Mouse (Mus musculus): ENCODE data around the gene 3110082I17Rik. TPM values are rescaled to one million over a fixed set of nuclear protein-coding genes. Genes with fewer than 3 reads are reported as not detected.
"Not testable (repeated sequence)": the region's sequence is repeated elsewhere in the genome, so short reads cannot be mapped to it uniquely, and the experiment has no call there.

Gene 3110082I17Rik
- total RNA-seq, 2 experiments from 2014 or later = 16.3 to 17.9 TPM

DNA sequence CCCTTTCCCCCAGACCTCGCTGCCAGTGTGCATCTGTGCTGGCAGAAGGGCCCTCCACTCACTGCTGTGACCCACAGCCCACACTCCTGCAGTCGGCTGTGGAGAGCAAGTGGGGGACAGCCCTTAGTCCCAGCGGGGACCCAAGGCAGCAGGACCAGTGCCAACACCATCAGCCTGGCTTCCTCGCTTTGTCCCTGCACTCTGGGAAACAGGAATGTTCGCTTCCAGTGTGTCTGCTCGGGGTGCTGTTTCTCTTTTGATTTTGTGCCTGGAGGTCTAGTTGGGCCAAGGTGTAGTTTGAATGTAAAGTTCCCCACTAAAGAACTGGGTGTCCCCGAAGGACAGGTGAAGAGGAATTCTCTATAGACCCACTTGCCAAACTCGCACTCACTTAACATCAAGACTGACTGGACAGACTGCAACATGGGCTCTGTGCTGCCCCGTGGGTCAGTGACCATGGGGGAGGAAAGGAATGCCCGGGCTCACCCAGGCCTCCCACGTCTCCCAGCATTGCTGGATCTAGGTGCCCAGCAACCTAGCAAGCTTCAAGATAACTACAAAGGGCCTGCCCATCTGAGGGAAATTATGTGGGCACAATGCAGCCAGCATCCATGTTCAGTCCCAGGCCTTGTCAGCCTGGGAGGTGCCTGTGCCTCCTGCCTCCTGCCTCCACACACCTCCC, 68.9 kb downstream of the 3110082I17Rik start:
- TF ChIP-seq CTCF (IDR thresholded peaks at IDR 0.05) = no peak
- intact Hi-C loops (cut with DNase I) = no loop called here

GRCm38 (mm10) chr5:139390324-139391119, 69.8 kb downstream of the 3110082I17Rik start:
- H3K4me3 ChIP-seq; DNase-seq (ENCODE audit: extremely low spot score in 1 of 2, low spot score in 2 of 2); intact Hi-C loops (cut with DNase I): not testable (repeated sequence)
- peak overlapping the region; percentile 89 for H3K27ac ChIP-seq

More for the DNA sequence above, 68.9 kb downstream of the 3110082I17Rik start:
- peak overlapping the region; percentile 78 for H3K27ac ChIP-seq
- DNase-seq (ENCODE audit: extremely low spot score in 1 of 2, low spot score in 2 of 2) = no peak
- H3K4me3 ChIP-seq = no peak overlapping the region

GRCm38 (mm10) chr5:139389676-139390061, 70.7 kb downstream of the 3110082I17Rik start:
- DNase-seq (ENCODE audit: extremely low spot score in 1 of 2, low spot score in 2 of 2) = peak; percentile 37 to 51
- no peak for TF ChIP-seq CTCF (IDR thresholded peaks at IDR 0.05)
- Histone ChIP-seq H3K4me3 (0 out of 2 replicates have a peak overlapping the region, but pooled peaks have one; percentile 23), H3K27ac (peak overlapping the region; percentile 89)
- intact Hi-C loops (cut with DNase I) = no loop called here

GRCm38 (mm10) chr5:139388694-139389675, 71.3 kb downstream of the 3110082I17Rik start:
- Histone ChIP-seq H3K27ac (peak overlapping the region; percentile 89), H3K4me3 (no peak overlapping the region)
- no peak for TF ChIP-seq CTCF (IDR thresholded peaks at IDR 0.05)
- no peak for DNase-seq (ENCODE audit: extremely low spot score in 1 of 2, low spot score in 2 of 2)
- intact Hi-C loops (cut with DNase I) = no loop called here

GRCm38 (mm10) chr5:139388195-139388570, 72.1 kb downstream of the 3110082I17Rik start:
- peak overlapping the region; percentile 89 for H3K27ac ChIP-seq
- H3K4me3 ChIP-seq = no peak overlapping the region
- TF ChIP-seq CTCF (IDR thresholded peaks at IDR 0.05) = no peak
- DNase-seq (ENCODE audit: extremely low spot score in 1 of 2, low spot score in 2 of 2) = no peak
- intact Hi-C loops (cut with DNase I) = no loop called here

DNA sequence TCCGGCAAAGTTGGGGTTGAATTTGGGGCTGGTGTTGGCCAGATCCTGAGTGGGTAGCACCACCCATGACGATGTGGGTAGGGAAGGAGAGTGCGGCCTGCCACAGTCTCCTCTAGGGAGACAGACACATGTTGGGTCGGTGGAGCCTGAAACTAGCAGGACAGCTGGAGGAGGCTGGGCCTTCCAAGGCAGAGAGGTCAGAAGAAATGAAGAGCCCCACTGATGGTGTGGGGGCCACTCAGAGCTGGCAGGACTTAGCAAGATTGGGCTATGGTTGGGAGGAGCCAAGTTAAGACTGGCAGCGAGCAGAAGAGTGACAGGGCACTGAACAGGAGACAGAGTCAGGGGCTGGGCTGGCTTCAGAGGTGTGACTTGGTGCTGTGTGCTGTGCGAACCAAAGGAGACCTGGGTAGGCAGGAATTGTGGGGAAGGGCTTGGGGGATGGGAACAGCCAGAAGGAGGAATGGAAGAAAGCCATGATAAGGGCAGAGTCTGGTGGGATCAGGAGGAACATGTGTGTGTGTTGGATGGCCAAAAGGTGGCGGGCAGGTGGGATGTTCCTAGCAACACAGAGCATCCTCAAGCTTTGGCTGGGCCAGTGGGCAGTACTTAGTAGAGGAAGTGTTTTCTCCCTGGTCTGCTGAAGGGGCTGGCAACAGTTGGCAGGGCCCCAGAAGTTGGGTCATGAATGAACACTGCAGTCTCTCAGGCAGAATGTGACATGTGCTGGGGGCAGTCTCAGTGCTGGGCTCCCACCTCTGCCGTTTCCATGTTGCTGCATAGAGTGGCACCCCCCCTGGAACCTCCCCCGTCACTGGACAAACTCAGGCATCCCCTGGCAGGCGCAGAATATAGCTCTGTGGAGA, 72.8 kb downstream of the 3110082I17Rik start:
- no peak for TF ChIP-seq CTCF (IDR thresholded peaks at IDR 0.05)
- no peak for DNase-seq (ENCODE audit: extremely low spot score in 1 of 2, low spot score in 2 of 2)
- intact Hi-C loops (cut with DNase I) = no loop called here
- Histone ChIP-seq H3K4me3 (no peak overlapping the region), H3K27ac (peak overlapping the region; percentile 89)

GRCm38 (mm10) chr5:139386047-139386446, 74.3 kb downstream of the 3110082I17Rik start:
- no peak for TF ChIP-seq CTCF (IDR thresholded peaks at IDR 0.05)
- Histone ChIP-seq H3K27ac (no peak overlapping the region), H3K4me3 (no peak overlapping the region)
- intact Hi-C loops (cut with DNase I) = no loop called here
- no peak for DNase-seq (ENCODE audit: extremely low spot score in 1 of 2, low spot score in 2 of 2)

DNA sequence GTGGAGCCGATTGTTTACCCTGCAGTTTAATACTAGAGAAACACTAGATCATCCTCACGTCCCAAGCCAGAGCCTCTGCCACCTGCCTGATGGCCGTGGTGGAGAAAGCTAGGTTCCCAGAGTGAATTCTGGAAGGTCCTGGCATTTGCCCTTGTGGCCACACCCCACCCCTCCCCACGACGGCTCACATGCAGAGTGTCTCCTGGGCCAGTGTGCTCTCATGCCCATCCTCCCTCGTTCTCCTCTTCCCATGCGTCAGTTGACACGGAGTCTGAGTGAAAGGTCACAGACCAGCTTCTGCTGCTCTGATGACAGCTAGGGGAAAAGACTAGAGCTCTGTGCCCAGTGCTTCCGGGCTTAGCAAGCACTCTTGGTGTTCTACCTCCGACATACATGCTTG, 75.8 kb downstream of the 3110082I17Rik start:
- intact Hi-C loops (cut with DNase I) = no loop called here
- no peak for TF ChIP-seq CTCF (IDR thresholded peaks at IDR 0.05)
- DNase-seq (ENCODE audit: extremely low spot score in 1 of 2, low spot score in 2 of 2) = no peak
- Histone ChIP-seq H3K4me3 (no peak overlapping the region), H3K27ac (peak overlapping the region; percentile 36; the same call in 1 of the 2 replicates)

DNA sequence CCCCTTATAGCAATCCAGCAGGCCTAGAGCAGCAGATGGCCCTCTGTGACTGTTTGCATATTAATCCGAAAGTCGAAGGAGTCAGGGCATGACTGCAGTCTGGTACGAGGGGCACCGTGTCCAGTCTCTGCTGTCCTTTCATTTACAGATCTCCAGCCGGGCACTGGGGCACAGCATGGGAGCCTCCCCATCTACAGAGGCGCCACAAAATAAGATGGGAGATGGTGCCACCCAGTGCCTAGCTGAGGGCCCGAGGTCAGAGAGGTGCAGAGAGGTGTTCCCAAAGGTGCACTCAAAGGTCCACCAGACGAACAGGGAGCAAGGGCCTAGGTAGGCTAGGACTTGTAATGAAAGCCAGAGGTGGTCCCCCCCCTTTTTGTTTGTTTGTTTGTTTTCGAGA, 77.1 kb downstream of the 3110082I17Rik start:
- Histone ChIP-seq H3K27ac (peak overlapping the region; percentile 95), H3K4me3 (peak overlapping the region; percentile 95; the same call in 1 of the 2 replicates)
- no peak for TF ChIP-seq CTCF (IDR thresholded peaks at IDR 0.05)
- intact Hi-C loops (cut with DNase I) = no loop called here
- no peak for DNase-seq (ENCODE audit: extremely low spot score in 1 of 2, low spot score in 2 of 2)

DNA sequence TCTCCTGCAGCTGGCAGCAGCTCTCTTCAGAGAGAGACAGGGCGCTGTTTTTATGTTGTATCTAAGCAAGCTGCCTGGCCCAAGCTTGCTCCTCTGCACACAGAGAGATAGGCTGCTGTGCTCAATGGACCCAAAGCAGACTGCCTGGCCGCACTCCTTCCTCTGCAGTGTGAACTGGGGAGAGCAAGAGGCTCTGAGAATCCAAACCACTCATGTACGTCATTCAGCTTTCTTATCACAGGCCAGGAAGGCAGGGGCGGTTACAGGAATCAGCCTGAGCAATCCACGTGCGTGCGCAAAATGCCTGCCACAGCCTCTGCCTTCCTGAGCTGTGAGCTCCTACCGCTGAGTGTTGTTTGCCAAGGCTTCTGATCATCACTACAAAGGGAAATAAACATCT, 77.6 kb downstream of the 3110082I17Rik start:
- peak; percentile 58 to 65 for DNase-seq (ENCODE audit: extremely low spot score in 1 of 2, low spot score in 2 of 2)
- intact Hi-C loops (cut with DNase I) = no loop called here
- Histone ChIP-seq H3K4me3 (peak overlapping the region; percentile 95), H3K27ac (peak overlapping the region; percentile 95)
- no peak for TF ChIP-seq CTCF (IDR thresholded peaks at IDR 0.05)

Data from left cerebral cortex, adult 2 months (tissue).